Mouse (Mus musculus) limb, embryonic 14.5 days (tissue): Measurements from ENCODE around the gene Sgcd. TPM values are rescaled to one million over a fixed set of nuclear protein-coding genes. Genes with fewer than 3 reads are reported as not detected.
"Not testable (repeated sequence)": the region's sequence is repeated elsewhere in the genome, so short reads cannot be mapped to it uniquely, and the experiment has no call there.

Experiments used
- ATAC-seq: fragments of 200-750 bp; cut with Nextera tagmentation; 2 replicates; pipeline ENCODE4 v1.8.0; 2017; ENCODE audit warnings: low read depth, moderate number of reproducible peaks, moderate TSS enrichment; ENCODE audit not compliant: low FRiP score
- DNase-seq: peaks from one replicate; pipeline ENCODE4 v3.0.0-alpha.2; 2015; ENCODE audit warnings: low spot score
- H3K27ac ChIP-seq: fragments of 300-500 bp; sonication (generic); replicated peaks from 2 replicates; pipeline ENCODE4 v1.5.1; 2014; ENCODE audit warnings: low read depth, mild to moderate bottlenecking, low read length, moderate library complexity, mixed read lengths
- H3K27me3 ChIP-seq: fragments of 300-500 bp; sonication (generic); 2 replicates; pipeline ENCODE4 v1.6.1; 2014; ENCODE audit warnings: low read length, mixed read lengths; ENCODE audit not compliant: control insufficient read depth, insufficient read depth
- H3K36me3 ChIP-seq: fragments of 300-500 bp; sonication (generic); 2 replicates; pipeline ENCODE4 v1.6.1; 2014; ENCODE audit warnings: mild to moderate bottlenecking, low read length, moderate library complexity, mixed read lengths; ENCODE audit not compliant: control insufficient read depth, insufficient read depth
- H3K4me1 ChIP-seq: fragments of 300-500 bp; sonication (generic); 2 replicates; pipeline ENCODE4 v1.6.1; 2014; ENCODE audit warnings: antibody characterized with exemption, low read length, mixed read lengths; ENCODE audit not compliant: control insufficient read depth, insufficient read depth
- H3K4me2 ChIP-seq: fragments of 300-500 bp; sonication (generic); replicated peaks from 2 replicates; pipeline ENCODE4 v1.6.1; 2014; ENCODE audit warnings: low read depth, mild to moderate bottlenecking, low read length, moderate library complexity; ENCODE audit not compliant: severe bottlenecking
- H3K4me3 ChIP-seq: fragments of 300-500 bp; sonication (generic); replicated peaks from 2 replicates; pipeline ENCODE4 v1.5.1; 2014; ENCODE audit warnings: low read length
- H3K9ac ChIP-seq: fragments of 300-500 bp; sonication (generic); 2 replicates; pipeline ENCODE4 v1.6.1; 2014; ENCODE audit warnings: mild to moderate bottlenecking, low read depth, low read length, moderate library complexity; ENCODE audit not compliant: severe bottlenecking
- H3K9me3 ChIP-seq: fragments of 300-500 bp; sonication (generic); 2 replicates; pipeline ENCODE4 v1.6.1; 2016; ENCODE audit warnings: low read length; ENCODE audit not compliant: control insufficient read depth
- POLR2A ChIP-seq: fragments of 200-500 bp; IDR thresholded peaks from 2 replicates; pipeline ENCODE4 v1.8.0; 2012; ENCODE audit warnings: inconsistent platforms, mild to moderate bottlenecking, moderate library complexity, borderline replicate concordance; ENCODE audit not compliant: insufficient read depth, insufficient read length; ENCODE audit errors: extremely low read depth
- WGBS: fragments of 180-500 bp; shearing (Covaris S2); extraction: QIAGEN DNeasy Blood & Tissue Kit; methylation state at CpG from one replicate; pipeline ENCODE4 v1.1.7; 2014; 5-methylcytosine and 5-hydroxymethylcytosine counted together
- polyA plus RNA-seq, 2 experiments: library from polyadenylated mRNA; depleted of rRNA in 1 of 2; stranded (reverse) in 1 of 2; unstranded in 1 of 2; fragments of >200 nt; fragmentation: Nextera tagmentation in 1 of 2; extraction: Ambion mirVana in 1 of 2; gene quantifications; 2 replicates each; pipeline versions ENCODE4 v1.2.1 to v1.2.3; 2012 to 2014

Gene Sgcd
- polyA plus RNA-seq, 2 experiments: 9.4 to 14.3 TPM

- 78% methylated on average over 3 of the region's 3 CpGs for WGBS
- no peaks in the 10 kb centered on the region for H3K36me3 ChIP-seq
- no peak for TF ChIP-seq POLR2A
These were observed 422.6 kb downstream of the Sgcd start for GRCm38 (mm10) chr11:47566156-47566555.

GRCm38 (mm10) chr11:47524845-47525244 is 463.9 kb downstream of the Sgcd start:
- ATAC-seq (no peak), DNase-seq (no peak)
- H3K9me3 ChIP-seq: no peaks in the 10 kb centered on the region
- H3K9ac ChIP-seq: no peak overlapping the region
- WGBS: 51% methylated on average over 1 of the region's 1 CpGs
- no peaks in the 10 kb centered on the region for H3K36me3 ChIP-seq
- no peaks in the 10 kb centered on the region for H3K4me1 ChIP-seq
- TF ChIP-seq POLR2A: no peak
- no peak overlapping the region for H3K4me2 ChIP-seq
- no peak overlapping the region for H3K4me3 ChIP-seq
- no peaks in the 10 kb centered on the region for H3K27me3 ChIP-seq
- no peak overlapping the region for H3K27ac ChIP-seq

More at GRCm38 (mm10) chr11:47566156-47566555, 422.6 kb downstream of the Sgcd start:
- Histone ChIP-seq H3K4me2 (no peak overlapping the region), H3K27ac (no peak overlapping the region), H3K4me1 (no peaks in the 10 kb centered on the region), H3K27me3 (no peaks in the 10 kb centered on the region), H3K9ac (no peak overlapping the region), H3K9me3 (no peaks in the 10 kb centered on the region), H3K4me3 (no peak overlapping the region)
- ATAC-seq (no peak), DNase-seq (no peak)

- Histone ChIP-seq H3K4me3 (no peak overlapping the region), H3K9ac (no peak overlapping the region), H3K9me3 (no peaks in the 10 kb centered on the region), H3K4me2 (no peak overlapping the region), H3K36me3 (no peaks in the 10 kb centered on the region), H3K27me3 (no peaks in the 10 kb centered on the region), H3K4me1 (no peaks in the 10 kb centered on the region), H3K27ac (no peak overlapping the region)
- 60% methylated on average over 6 of the region's 6 CpGs for WGBS
- ATAC-seq: peak; percentile 60; the same call in 1 of the 2 replicates
- no peak for DNase-seq
- no peak for TF ChIP-seq POLR2A
These were observed 480.7 kb downstream of the Sgcd start for GRCm38 (mm10) chr11:47508047-47508446.

- H3K27ac ChIP-seq, H3K4me3 ChIP-seq, H3K4me2 ChIP-seq, H3K36me3 ChIP-seq, H3K9ac ChIP-seq, H3K27me3 ChIP-seq, H3K4me1 ChIP-seq, ATAC-seq, H3K9me3 ChIP-seq: not testable (repeated sequence)
- peak; percentile 67 for DNase-seq
These were observed 485.5 kb downstream of the Sgcd start for GRCm38 (mm10) chr11:47503236-47503635.

- Histone ChIP-seq H3K27me3 (no peaks in the 10 kb centered on the region), H3K9ac (no peak overlapping the region), H3K4me2 (no peak overlapping the region), H3K9me3 (no peaks in the 10 kb centered on the region), H3K36me3 (no peaks in the 10 kb centered on the region), H3K4me3 (no peak overlapping the region), H3K4me1 (no peaks in the 10 kb centered on the region), H3K27ac (no peak overlapping the region)
- ATAC-seq: no peak
- WGBS: 40% methylated on average over 1 of the region's 1 CpGs
- no peak for TF ChIP-seq POLR2A
- peak; percentile 5 for DNase-seq
These were observed 515.1 kb downstream of the Sgcd start for GRCm38 (mm10) chr11:47473493-47474230.

GRCm38 (mm10) chr11:47460700-47461099 is 528.1 kb downstream of the Sgcd start:
- not testable (repeated sequence) for H3K27ac ChIP-seq, H3K9ac ChIP-seq, H3K9me3 ChIP-seq, H3K36me3 ChIP-seq, H3K27me3 ChIP-seq, H3K4me2 ChIP-seq, DNase-seq, H3K4me1 ChIP-seq, H3K4me3 ChIP-seq, ATAC-seq
